Mouse (Mus musculus): ENCODE measurements around the gene Snx1.

GRCm38 (mm10) chr9:66110611-66111379, 15.6 kb downstream of the Snx1 start:
- TF ChIP-seq POLR2A (IDR thresholded peaks at IDR 0.05; ENCODE audit: borderline replicate concordance, extremely low read depth, insufficient read depth, insufficient read length, poor library complexity, severe bottlenecking) (no peak), CTCF (IDR thresholded peaks at IDR 0.05; ENCODE audit: borderline replicate concordance, extremely low read depth, insufficient read depth, insufficient read length) (no peak)

Data from brain, embryonic 14.5 days (tissue).